ENCODE assay signal across 24 mouse cellular contexts in genomic region chr4:20848424-20848823, GRCm38 (mm10).
"Had no signal": no experiment of that assay in that cellular context is flagged by ENCODE, and none has a peak within 500 bp of the region (broad histone marks: within the 10 kb centered on the region; RNA-seq: fewer than 3 reads in every experiment).

No protein-coding gene starts in this region.

- H3K4me1 ChIP-seq: embryonic facial prominence, embryonic 10.5 days; embryonic facial prominence, embryonic 12.5 days; embryonic facial prominence, embryonic 13.5 days; embryonic facial prominence, embryonic 15.5 days; forebrain, embryonic 10.5 days; forebrain, embryonic 12.5 days; forebrain, embryonic 13.5 days; forebrain, embryonic 15.5 days had no signal

- DNase-seq: cerebellum, adult 9-10 months; cerebellum, adult 9-11 months; cerebellum, postnatal 10 days; cerebellum, postnatal 14 days; cerebellum, postnatal 25 days; cerebellum, postnatal 36 days; embryo, embryonic 11 days; forebrain, postnatal 0 days; gastrocnemius, adult 2 months; gastrocnemius, postnatal 10 days; gastrocnemius, postnatal 14 days; gastrocnemius, postnatal 25 days; gastrocnemius, postnatal 36 days; heart, adult 18-20 months; heart, adult 2 months had no signal

- H3K27me3 ChIP-seq: embryonic facial prominence, embryonic 12.5 days; embryonic facial prominence, embryonic 13.5 days; embryonic facial prominence, embryonic 15.5 days; forebrain, embryonic 12.5 days; forebrain, embryonic 13.5 days; forebrain, embryonic 15.5 days had no signal

- H3K27ac ChIP-seq: embryonic facial prominence, embryonic 10.5 days; embryonic facial prominence, embryonic 12.5 days; embryonic facial prominence, embryonic 13.5 days; embryonic facial prominence, embryonic 15.5 days; forebrain, embryonic 10.5 days; forebrain, embryonic 12.5 days; forebrain, embryonic 13.5 days; forebrain, embryonic 15.5 days; gastrocnemius, adult 2 months; heart, adult 2 months had no signal

- H3K9ac ChIP-seq: embryonic facial prominence, embryonic 12.5 days; embryonic facial prominence, embryonic 13.5 days; embryonic facial prominence, embryonic 15.5 days; forebrain, embryonic 12.5 days; forebrain, embryonic 13.5 days; forebrain, embryonic 15.5 days; forebrain, postnatal 0 days had no signal

- H3K4me3 ChIP-seq: embryonic facial prominence, embryonic 10.5 days; embryonic facial prominence, embryonic 12.5 days; embryonic facial prominence, embryonic 13.5 days; embryonic facial prominence, embryonic 15.5 days; erythroblast, embryonic 14.5 days; forebrain, embryonic 10.5 days; forebrain, embryonic 12.5 days; forebrain, embryonic 13.5 days; forebrain, embryonic 15.5 days; gastrocnemius, adult 2 months; heart, adult 2 months had no signal

- H3K9me3 ChIP-seq: embryonic facial prominence, embryonic 10.5 days; embryonic facial prominence, embryonic 12.5 days; embryonic facial prominence, embryonic 13.5 days; embryonic facial prominence, embryonic 15.5 days; forebrain, embryonic 10.5 days; forebrain, embryonic 12.5 days; forebrain, embryonic 13.5 days; forebrain, embryonic 15.5 days had no signal

- H3K36me3 ChIP-seq: embryonic facial prominence, embryonic 10.5 days; embryonic facial prominence, embryonic 12.5 days; embryonic facial prominence, embryonic 13.5 days; embryonic facial prominence, embryonic 15.5 days; forebrain, embryonic 10.5 days; forebrain, embryonic 12.5 days; forebrain, embryonic 15.5 days had no signal
